Mouse (Mus musculus) megakaryocyte, embryonic 14.5 days (primary cell): Measurements from ENCODE around the gene Tep1.

ENCODE experiments used
- FLI1 ChIP-seq: IDR thresholded peaks from 2 replicates; pipeline ENCODE4 v1.6.1; 2012; ENCODE audit warnings: low read length, inconsistent platforms, mixed read lengths
- GATA1 ChIP-seq: IDR thresholded peaks from 3 replicates; pipeline ENCODE4 v1.6.1; 2012; ENCODE audit warnings: mixed read lengths, low read length, inconsistent platforms, borderline replicate concordance

- TF ChIP-seq GATA1 (no peak), FLI1 (no peak)
Observed at GRCm38 (mm10) chr14:50798512-50798911, 71.8 kb downstream of the Tep1 start.
